Mouse (Mus musculus): Measurements from ENCODE around the gene Clec5a. TPM values are rescaled to one million over a fixed set of nuclear protein-coding genes. Genes with fewer than 3 reads are reported as not detected.
A peak's percentile ranks its signal among the peaks of the same experiment; 100 is the strongest.

Gene Clec5a
- total RNA-seq (2014; rRNA removed) = 0.13 and 0.46 TPM in 2 replicates
- not detected in 2 replicates for polyA plus RNA-seq (2012; rRNA removed)

GRCm38 (mm10) chr6:40585645-40586044 is at the start of gene Clec5a:
Clec5a (minus strand) TSS chr6:40585821.
- no peak for TF ChIP-seq POLR2A (IDR thresholded peaks at IDR 0.05; ENCODE audit: extremely low read depth, insufficient read depth, low read length)
- TF ChIP-seq CTCF (IDR thresholded peaks at IDR 0.05; ENCODE audit: low read depth, low read length) = no peak
- Histone ChIP-seq H3K36me3 (ENCODE audit: control insufficient read depth, insufficient read depth, low read length) (no peaks in the 10 kb centered on the region), H3K4me1 (ENCODE audit: control insufficient read depth, insufficient read depth, low read length) (no peaks in the 10 kb centered on the region), H3K79me2 (ENCODE audit: control insufficient read depth, insufficient read depth, low read length) (no peaks in the 10 kb centered on the region), H3K27me3 (ENCODE audit: control insufficient read depth, insufficient read depth, low read length) (no peaks in the 10 kb centered on the region), H3K4me3 (ENCODE audit: insufficient read depth, low read depth, low read length) (no peak within 1 kb of the TSS), H3K9ac (ENCODE audit: low read depth, low read length) (no peak within 1 kb of the TSS), H3K27ac (replicated peaks; ENCODE audit: insufficient read depth, low read depth, low read length) (no peak within 1 kb of the TSS)
- DNase-seq (ENCODE audit: extremely low read depth, low read depth, low spot score) = no peak
- WGBS = 66% methylated on average over 5 of the region's 5 CpGs

GRCm38 (mm10) chr6:40634640-40635071 is 49.0 kb upstream of the Clec5a start:
- peaks cover 2% of the 10 kb centered on the region; the same call in 1 of the 2 replicates for H3K4me1 ChIP-seq (ENCODE audit: control insufficient read depth, insufficient read depth, low read length)
- peak; percentile 95 for DNase-seq (ENCODE audit: extremely low read depth, low read depth, low spot score)
- H3K4me3 ChIP-seq (ENCODE audit: insufficient read depth, low read depth, low read length) = peak overlapping the region; percentile 71
- peak overlapping the region; percentile 70 for H3K9ac ChIP-seq (ENCODE audit: low read depth, low read length)
- H3K27me3 ChIP-seq (ENCODE audit: control insufficient read depth, insufficient read depth, low read length) = no peaks in the 10 kb centered on the region
- H3K27ac ChIP-seq (replicated peaks; ENCODE audit: insufficient read depth, low read depth, low read length) = peak overlapping the region; percentile 99
- H3K79me2 ChIP-seq (ENCODE audit: control insufficient read depth, insufficient read depth, low read length) = no peaks in the 10 kb centered on the region; the same call in 1 of the 2 replicates
- H3K36me3 ChIP-seq (ENCODE audit: control insufficient read depth, insufficient read depth, low read length) = no peaks in the 10 kb centered on the region
- no peak for TF ChIP-seq CTCF (IDR thresholded peaks at IDR 0.05; ENCODE audit: low read depth, low read length)
- no peak for TF ChIP-seq POLR2A (IDR thresholded peaks at IDR 0.05; ENCODE audit: extremely low read depth, insufficient read depth, low read length)
- 11% methylated on average over 1 of the region's 1 CpGs for WGBS

- Histone ChIP-seq H3K9ac (ENCODE audit: low read depth, low read length) (no peak within 1 kb of the TSS), H3K27me3 (ENCODE audit: control insufficient read depth, insufficient read depth, low read length) (no peaks in the 10 kb centered on the region), H3K79me2 (ENCODE audit: control insufficient read depth, insufficient read depth, low read length) (no peaks in the 10 kb centered on the region), H3K36me3 (ENCODE audit: control insufficient read depth, insufficient read depth, low read length) (no peaks in the 10 kb centered on the region), H3K27ac (replicated peaks; ENCODE audit: insufficient read depth, low read depth, low read length) (no peak within 1 kb of the TSS), H3K4me3 (ENCODE audit: insufficient read depth, low read depth, low read length) (no peak within 1 kb of the TSS), H3K4me1 (ENCODE audit: control insufficient read depth, insufficient read depth, low read length) (peaks cover 3% of the 10 kb centered on the region; the same call in 1 of the 2 replicates)
- DNase-seq (ENCODE audit: extremely low read depth, low read depth, low spot score) = no peak
- 80% methylated on average over 8 of the region's 8 CpGs for WGBS
- TF ChIP-seq POLR2A (IDR thresholded peaks at IDR 0.05; ENCODE audit: extremely low read depth, insufficient read depth, low read length) (no peak), CTCF (IDR thresholded peaks at IDR 0.05; ENCODE audit: low read depth, low read length) (no peak)
These were observed 42.9 kb upstream of the Clec5a start, which contains the start of gene Mgam for GRCm38 (mm10) chr6:40628406-40629000. Mgam (plus strand) TSS chr6:40628831.

DNA sequence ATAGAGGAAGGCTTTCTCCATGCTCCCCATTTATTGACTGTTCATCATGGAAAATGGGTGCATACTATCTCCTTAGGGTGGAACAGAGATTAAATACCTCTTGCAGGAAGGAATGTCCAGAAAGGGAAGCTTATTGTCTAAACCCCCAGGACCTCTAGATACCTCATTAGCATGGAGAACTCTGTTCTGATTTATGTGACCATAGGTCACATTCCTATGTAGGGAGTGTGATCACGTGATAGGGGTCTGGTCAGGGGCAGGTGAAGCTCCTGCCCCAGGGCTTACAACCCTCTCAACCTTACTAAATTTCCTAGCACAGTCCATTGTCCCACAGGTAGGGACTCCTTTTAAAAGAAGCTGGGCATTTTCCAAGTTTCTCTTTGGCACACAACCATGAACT is 40.5 kb upstream of the Clec5a start:
- H3K36me3 ChIP-seq (ENCODE audit: control insufficient read depth, insufficient read depth, low read length) = no peaks in the 10 kb centered on the region
- H3K27me3 ChIP-seq (ENCODE audit: control insufficient read depth, insufficient read depth, low read length) = no peaks in the 10 kb centered on the region
- no peak overlapping the region for H3K27ac ChIP-seq (replicated peaks; ENCODE audit: insufficient read depth, low read depth, low read length)
- TF ChIP-seq CTCF (IDR thresholded peaks at IDR 0.05; ENCODE audit: low read depth, low read length) (no peak), POLR2A (IDR thresholded peaks at IDR 0.05; ENCODE audit: extremely low read depth, insufficient read depth, low read length) (no peak)
- H3K9ac ChIP-seq (ENCODE audit: low read depth, low read length) = no peak overlapping the region
- no peak overlapping the region for H3K4me3 ChIP-seq (ENCODE audit: insufficient read depth, low read depth, low read length)
- no peaks in the 10 kb centered on the region for H3K79me2 ChIP-seq (ENCODE audit: control insufficient read depth, insufficient read depth, low read length)
- no peak for DNase-seq (ENCODE audit: extremely low read depth, low read depth, low spot score)
- 59% methylated on average over 1 of the region's 1 CpGs for WGBS
- H3K4me1 ChIP-seq (ENCODE audit: control insufficient read depth, insufficient read depth, low read length) = peaks cover 3% of the 10 kb centered on the region; the same call in 1 of the 2 replicates

- H3K9ac ChIP-seq (ENCODE audit: low read depth, low read length) = no peak overlapping the region
- TF ChIP-seq POLR2A (IDR thresholded peaks at IDR 0.05; ENCODE audit: extremely low read depth, insufficient read depth, low read length) (no peak), CTCF (IDR thresholded peaks at IDR 0.05; ENCODE audit: low read depth, low read length) (peak; percentile 55)
- H3K36me3 ChIP-seq (ENCODE audit: control insufficient read depth, insufficient read depth, low read length) = no peaks in the 10 kb centered on the region
- no peak overlapping the region for H3K27ac ChIP-seq (replicated peaks; ENCODE audit: insufficient read depth, low read depth, low read length)
- H3K79me2 ChIP-seq (ENCODE audit: control insufficient read depth, insufficient read depth, low read length) = no peaks in the 10 kb centered on the region
- no peaks in the 10 kb centered on the region for H3K27me3 ChIP-seq (ENCODE audit: control insufficient read depth, insufficient read depth, low read length)
- H3K4me3 ChIP-seq (ENCODE audit: insufficient read depth, low read depth, low read length) = no peak overlapping the region
- H3K4me1 ChIP-seq (ENCODE audit: control insufficient read depth, insufficient read depth, low read length) = no peaks in the 10 kb centered on the region
- DNase-seq (ENCODE audit: extremely low read depth, low read depth, low spot score) = peak; percentile 60
- WGBS = 5% methylated on average over 2 of the region's 2 CpGs
These were observed 32.3 kb upstream of the Clec5a start for GRCm38 (mm10) chr6:40617965-40618364.

DNA sequence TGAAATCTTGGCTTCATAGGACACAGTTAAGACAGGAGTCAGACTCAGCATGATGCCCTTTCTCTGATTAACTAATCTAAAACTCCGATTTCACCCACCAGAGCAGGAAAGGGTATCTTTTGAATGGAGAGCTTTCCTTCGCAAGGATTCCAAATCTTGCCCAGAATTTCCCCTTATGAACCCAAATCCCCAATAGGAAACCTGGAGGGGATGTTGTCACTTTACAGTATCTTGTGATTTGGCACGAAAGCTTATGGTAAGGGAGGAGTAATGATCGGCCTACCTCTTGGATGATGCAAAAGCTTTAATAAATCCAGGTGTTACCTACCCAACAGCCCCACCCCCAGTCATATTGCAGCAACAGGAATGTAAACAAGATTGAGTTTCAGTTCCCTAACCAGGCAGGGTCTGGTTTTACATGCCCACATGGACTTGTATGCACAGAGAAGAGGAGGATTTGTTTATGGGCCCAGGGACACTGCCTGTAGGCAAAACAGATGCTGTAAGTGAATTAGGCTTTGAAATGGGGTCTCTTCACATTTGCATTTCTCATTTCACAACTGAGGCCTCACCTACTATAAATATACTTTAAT is 27.7 kb upstream of the Clec5a start, which contains the start of gene Tas2r138:
Tas2r138 (minus strand) TSS at position 51 of the 593 bp plus-strand sequence.
- H3K36me3 ChIP-seq (ENCODE audit: control insufficient read depth, insufficient read depth, low read length) = no peaks in the 10 kb centered on the region
- no peak within 1 kb of the TSS for H3K4me3 ChIP-seq (ENCODE audit: insufficient read depth, low read depth, low read length)
- no peak for DNase-seq (ENCODE audit: extremely low read depth, low read depth, low spot score)
- H3K27ac ChIP-seq (replicated peaks; ENCODE audit: insufficient read depth, low read depth, low read length) = no peak within 1 kb of the TSS
- no peaks in the 10 kb centered on the region for H3K27me3 ChIP-seq (ENCODE audit: control insufficient read depth, insufficient read depth, low read length)
- no peak for TF ChIP-seq POLR2A (IDR thresholded peaks at IDR 0.05; ENCODE audit: extremely low read depth, insufficient read depth, low read length)
- no peak for TF ChIP-seq CTCF (IDR thresholded peaks at IDR 0.05; ENCODE audit: low read depth, low read length)
- H3K79me2 ChIP-seq (ENCODE audit: control insufficient read depth, insufficient read depth, low read length) = no peaks in the 10 kb centered on the region
- H3K9ac ChIP-seq (ENCODE audit: low read depth, low read length) = no peak within 1 kb of the TSS
- 91% methylated on average over 4 of the region's 4 CpGs for WGBS
- no peaks in the 10 kb centered on the region for H3K4me1 ChIP-seq (ENCODE audit: control insufficient read depth, insufficient read depth, low read length)

All from liver, adult 2 months (tissue).